Mouse (Mus musculus) bone marrow macrophage, adult 2 months (primary cell): ENCODE results near the gene Slc26a3. TPM values are rescaled to one million over a fixed set of nuclear protein-coding genes. Genes with fewer than 3 reads are reported as not detected.

Experiments
- H3K27ac ChIP-seq: 2 replicates; pipeline ENCODE4 v1.5.1; 2012; ENCODE audit warnings: low read depth, low read length; ENCODE audit not compliant: insufficient read depth
- H3K4me1 ChIP-seq: 2 replicates; pipeline ENCODE4 v1.6.1; 2012; ENCODE audit warnings: low read length; ENCODE audit not compliant: control insufficient read depth, insufficient read depth
- H3K4me3 ChIP-seq: 2 replicates; pipeline ENCODE4 v1.5.1; 2012; ENCODE audit warnings: mild to moderate bottlenecking, low read length, moderate library complexity; ENCODE audit not compliant: insufficient read depth
- CTCF ChIP-seq: IDR thresholded peaks from 2 replicates; pipeline ENCODE4 v1.5.1; 2012; ENCODE audit warnings: low read depth, mild to moderate bottlenecking, low read length, moderate library complexity
- POLR2A ChIP-seq: IDR thresholded peaks from 2 replicates; pipeline ENCODE4 v1.6.1; 2012; ENCODE audit warnings: mild to moderate bottlenecking, low read depth, low read length, borderline replicate concordance
- polyA plus RNA-seq: library from polyadenylated mRNA; stranded (reverse); fragments of >200 nt; gene quantifications from 2 replicates; pipeline ENCODE4 v1.2.4, GENCODE M21; 2012; ENCODE audit not compliant: missing spikeins, insufficient read depth, insufficient read length

Gene Slc26a3
- polyA plus RNA-seq, 1 experiment = not detected

DNA sequence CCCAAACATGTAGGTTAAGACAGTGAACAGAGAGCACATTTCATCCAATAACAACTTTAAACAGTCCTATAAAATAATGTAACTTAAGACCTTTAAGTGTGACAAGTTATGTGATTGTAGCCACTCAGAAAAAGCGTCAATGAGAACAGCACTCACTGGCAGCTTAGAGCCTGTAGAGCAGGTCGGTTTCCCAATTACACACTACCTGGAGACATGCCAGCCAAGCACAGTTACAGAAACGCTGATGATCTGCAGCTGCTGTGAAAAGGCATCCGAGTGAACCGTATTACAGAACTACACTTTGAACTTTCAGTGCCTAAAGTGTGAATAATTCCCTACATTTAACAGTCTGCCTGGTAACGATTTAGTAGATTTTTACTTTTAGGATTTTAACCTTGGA, 95.8 kb downstream of the Slc26a3 start:
- TF ChIP-seq CTCF (no peak), POLR2A (no peak)
- Histone ChIP-seq H3K4me3 (no peak overlapping the region), H3K27ac (no peak overlapping the region), H3K4me1 (no peaks in the 10 kb centered on the region)

DNA sequence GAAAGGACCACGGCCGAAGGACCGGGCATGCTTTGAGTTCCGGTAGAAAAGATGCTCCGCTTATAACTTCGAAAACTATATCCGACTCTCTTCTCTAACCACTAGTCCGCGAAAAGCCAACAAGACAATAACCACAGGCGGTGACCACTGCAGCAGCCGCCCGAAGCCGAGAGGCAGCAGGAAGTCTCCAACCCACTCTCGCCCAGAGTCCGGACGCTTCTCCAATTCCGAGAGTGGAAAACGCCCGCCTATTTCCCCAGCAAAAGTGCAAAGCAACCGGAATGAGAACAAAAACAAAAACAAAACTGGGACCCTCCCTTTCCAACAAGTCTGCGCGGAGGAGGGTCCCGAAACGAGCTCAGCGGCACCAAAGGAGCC, 108.3 kb downstream of the Slc26a3 start:
- Histone ChIP-seq H3K4me1 (peaks cover 12% of the 10 kb centered on the region), H3K4me3 (peak overlapping the region; percentile 80), H3K27ac (0 out of 2 replicates have a peak overlapping the region, but pooled peaks have one; percentile 11)
- TF ChIP-seq CTCF (no peak), POLR2A (no peak)

DNA sequence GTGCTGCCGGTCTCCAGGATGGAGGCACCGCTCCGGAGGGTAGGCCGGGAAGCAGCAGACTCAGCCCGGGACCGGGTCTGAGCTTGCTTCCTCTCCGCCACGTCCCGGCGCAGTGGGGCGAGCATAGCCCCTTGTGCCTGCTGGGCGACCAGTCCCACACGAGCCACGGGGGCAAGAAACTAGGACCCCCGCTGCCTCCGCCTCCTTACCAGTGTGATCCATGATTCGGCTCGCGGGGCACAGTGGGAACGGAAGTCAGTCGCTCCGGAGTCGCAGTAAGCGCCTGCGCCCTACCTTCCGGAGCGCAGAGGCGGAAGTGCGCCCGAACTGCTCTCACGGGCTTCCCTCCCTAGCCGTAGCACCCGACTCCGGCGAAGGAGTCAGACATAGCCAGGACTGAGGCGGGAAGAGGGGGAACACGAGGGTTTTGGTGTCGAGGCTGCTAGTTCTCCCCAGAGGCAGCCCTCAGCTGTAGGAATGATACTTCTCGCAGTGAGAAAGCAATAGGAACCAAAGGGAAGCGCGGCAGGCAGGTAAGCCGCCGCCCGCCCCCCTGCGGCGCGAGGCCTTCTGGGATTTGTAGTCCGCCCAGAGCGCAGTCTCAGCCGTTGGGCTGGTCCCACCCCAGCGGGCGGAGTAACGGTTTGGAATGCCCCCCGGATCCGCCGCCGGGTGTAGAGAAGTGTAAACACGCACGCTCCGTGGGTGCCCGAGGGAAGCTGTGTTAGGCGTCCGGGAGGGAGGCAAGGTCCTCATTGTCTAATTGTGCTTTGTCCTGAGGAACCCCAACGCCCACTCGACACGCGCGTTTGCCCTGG, 108.9 kb downstream of the Slc26a3 start, which contains the start of gene Cbll1:
Gene Cbll1, minus strand, starts transcription at position 303 of the 818 bp plus-strand sequence.
- Histone ChIP-seq H3K4me3 (peak within 1 kb of the TSS; percentile 80), H3K4me1 (peaks cover 13% of the 10 kb centered on the region), H3K27ac (peak within 1 kb of the TSS; percentile 74)
- no peak for TF ChIP-seq CTCF
- TF ChIP-seq POLR2A = 0 out of 2 replicates have a peak, but pooled peaks have one; percentile 17

DNA sequence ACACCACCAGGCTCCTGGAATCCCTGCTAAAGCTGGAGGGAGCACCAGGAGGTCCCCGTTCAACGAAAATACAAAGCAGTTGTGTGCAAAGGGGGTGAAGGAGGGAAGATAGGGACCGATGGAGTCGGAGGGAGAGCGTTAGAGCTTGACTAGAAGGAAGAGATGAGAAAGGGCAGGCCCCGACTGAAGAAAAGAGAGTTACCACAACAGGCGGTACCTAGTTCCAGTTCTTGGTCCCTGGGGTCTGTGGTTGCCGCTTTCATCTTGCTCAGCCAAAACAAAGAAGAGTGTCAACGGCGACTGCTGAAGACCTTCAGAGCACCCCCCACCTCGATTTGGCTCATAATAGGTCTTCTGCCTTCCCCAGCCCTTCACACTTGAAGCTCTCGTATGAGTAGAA, 109.5 kb downstream of the Slc26a3 start:
- Histone ChIP-seq H3K4me1 (peaks cover 15% of the 10 kb centered on the region), H3K4me3 (peak overlapping the region; percentile 80), H3K27ac (peak overlapping the region; percentile 55)
- TF ChIP-seq CTCF = no peak
- no peak for TF ChIP-seq POLR2A

DNA sequence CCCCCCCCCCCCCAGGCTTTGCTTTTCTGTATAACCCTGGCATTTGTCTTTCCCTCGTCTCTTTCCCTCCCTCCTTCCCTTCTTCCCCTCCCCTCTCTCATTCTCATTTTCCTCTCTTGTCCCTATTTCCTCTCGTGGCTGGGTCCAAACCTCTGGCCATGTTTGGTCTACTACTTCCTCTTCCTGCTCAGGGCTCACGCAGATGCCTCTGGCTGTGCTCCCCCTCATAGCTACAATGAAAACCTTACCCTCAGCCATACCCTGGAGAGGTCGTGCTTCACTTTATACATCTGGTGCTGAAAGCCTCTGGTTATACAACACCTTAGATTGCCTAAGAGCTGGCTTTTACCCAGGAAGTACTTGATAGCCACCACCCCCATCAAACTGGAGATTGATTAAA, 110.6 kb downstream of the Slc26a3 start:
- TF ChIP-seq POLR2A (no peak), CTCF (no peak)
- no peak overlapping the region for H3K4me3 ChIP-seq
- peaks cover 15% of the 10 kb centered on the region for H3K4me1 ChIP-seq

DNA sequence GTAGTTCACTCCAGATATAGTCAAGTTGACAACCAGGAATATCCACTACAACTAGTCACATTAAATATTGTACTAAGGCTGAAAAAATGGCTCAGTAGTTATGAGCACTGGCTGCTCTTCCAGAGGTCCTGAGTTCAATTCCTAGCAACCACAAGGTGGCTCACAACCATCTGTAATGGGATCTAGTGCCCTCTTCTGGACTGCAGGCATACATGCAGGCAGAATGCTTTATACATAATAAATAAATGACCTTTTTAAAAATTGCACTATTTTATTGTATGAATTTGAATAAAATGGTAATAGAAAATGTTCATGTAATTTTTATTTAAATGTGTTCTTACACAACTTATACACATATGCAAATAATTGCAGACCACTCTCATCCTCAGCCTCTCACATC, 112.5 kb downstream of the Slc26a3 start:
- H3K27ac ChIP-seq = no peak overlapping the region
- TF ChIP-seq CTCF (no peak), POLR2A (no peak)
- H3K4me1 ChIP-seq = peaks cover 13% of the 10 kb centered on the region
- no peak overlapping the region for H3K4me3 ChIP-seq

More for the DNA sequence above, 110.6 kb downstream of the Slc26a3 start:
- no peak overlapping the region for H3K27ac ChIP-seq

DNA sequence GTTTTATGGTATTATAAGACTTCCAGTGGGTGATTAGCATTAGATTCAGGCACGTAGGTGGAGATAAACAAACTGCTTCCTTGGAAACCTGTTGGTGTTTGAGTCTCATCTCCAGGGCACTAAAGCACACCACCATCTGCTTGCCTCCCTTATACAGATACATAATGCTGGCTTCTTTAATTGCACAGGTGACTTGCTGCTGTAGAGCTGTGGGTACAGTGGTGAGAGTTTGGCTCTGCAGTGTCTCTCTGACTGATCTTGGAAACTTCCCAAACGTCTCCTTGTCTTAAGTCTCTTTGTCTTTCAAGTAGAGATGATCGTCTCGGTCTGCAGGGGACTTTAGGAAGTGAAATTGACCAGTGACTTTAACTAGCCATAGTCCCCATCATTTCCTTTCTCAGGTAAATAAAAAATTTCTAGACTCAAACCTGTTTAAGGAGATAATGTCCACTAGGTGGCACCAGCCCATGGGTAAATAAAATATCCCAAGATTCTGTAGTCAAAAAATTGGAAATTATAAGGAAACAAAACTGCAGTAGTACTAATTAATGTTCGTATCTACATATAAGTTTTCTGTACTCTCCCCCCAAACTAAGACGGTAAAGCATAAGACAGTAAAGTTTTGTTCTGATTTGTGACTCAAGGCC, 117.2 kb downstream of the Slc26a3 start:
- no peak overlapping the region for H3K4me3 ChIP-seq
- H3K27ac ChIP-seq = no peak overlapping the region
- peaks cover 5% of the 10 kb centered on the region for H3K4me1 ChIP-seq
- TF ChIP-seq CTCF (no peak), POLR2A (no peak)

DNA sequence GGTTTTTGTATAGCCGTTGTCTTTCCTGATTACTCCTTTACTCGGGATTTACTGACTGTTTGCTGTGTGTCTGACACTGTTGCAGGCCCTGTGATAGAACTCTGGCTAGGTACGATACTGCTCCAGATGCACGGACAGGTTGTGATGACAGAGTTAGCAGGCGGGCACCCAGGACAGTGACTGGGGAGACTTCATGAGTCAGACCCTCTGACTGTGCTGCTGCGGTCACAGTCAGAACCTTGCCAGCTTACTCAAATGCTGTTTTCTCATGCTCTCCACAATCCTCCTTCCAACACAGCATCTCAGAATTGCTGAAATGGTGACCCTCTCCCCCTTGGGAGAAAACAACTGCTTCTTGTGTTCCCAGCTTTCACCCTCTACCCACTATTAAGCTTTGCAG, 117.8 kb downstream of the Slc26a3 start:
- Histone ChIP-seq H3K4me3 (no peak overlapping the region), H3K4me1 (peaks cover 8% of the 10 kb centered on the region), H3K27ac (no peak overlapping the region)
- no peak for TF ChIP-seq CTCF
- no peak for TF ChIP-seq POLR2A

DNA sequence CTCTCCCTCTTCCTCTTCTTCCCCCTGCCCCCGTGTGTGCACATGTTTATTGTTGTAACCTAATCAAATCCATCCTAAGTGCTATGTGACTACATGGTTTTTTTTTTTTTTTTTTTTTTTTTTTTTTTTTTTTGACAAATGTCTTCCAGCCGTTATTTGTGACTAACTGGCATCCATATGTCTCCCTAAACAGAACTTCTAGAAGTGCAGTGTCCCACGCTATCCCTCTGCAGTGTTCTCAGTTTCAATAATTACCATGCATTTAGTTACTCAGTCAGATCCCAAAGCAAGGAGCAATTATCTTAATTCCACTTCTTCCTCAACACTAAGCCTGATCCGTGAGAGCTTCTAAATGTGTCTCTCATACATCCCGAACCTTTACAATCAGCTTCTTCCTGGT, 120.5 kb downstream of the Slc26a3 start:
- H3K27ac ChIP-seq = no peak overlapping the region
- no peak for TF ChIP-seq POLR2A
- TF ChIP-seq CTCF = no peak
- peaks cover 18% of the 10 kb centered on the region for H3K4me1 ChIP-seq
- no peak overlapping the region for H3K4me3 ChIP-seq
